Mouse (Mus musculus) spleen, postnatal 36 days (tissue): Measurements from ENCODE around the gene BC017158.
"Not testable (repeated sequence)": the region's sequence is repeated elsewhere in the genome, so short reads cannot be mapped to it uniquely, and the experiment has no call there.

ENCODE experiments used
- DNase-seq, 2 experiments: peaks; one replicate each; pipeline ENCODE4 v3.0.0; 2022; ENCODE audit warnings: low spot score in 2 of 2, mixed read lengths in 1 of 2

Gene BC017158

DNA sequence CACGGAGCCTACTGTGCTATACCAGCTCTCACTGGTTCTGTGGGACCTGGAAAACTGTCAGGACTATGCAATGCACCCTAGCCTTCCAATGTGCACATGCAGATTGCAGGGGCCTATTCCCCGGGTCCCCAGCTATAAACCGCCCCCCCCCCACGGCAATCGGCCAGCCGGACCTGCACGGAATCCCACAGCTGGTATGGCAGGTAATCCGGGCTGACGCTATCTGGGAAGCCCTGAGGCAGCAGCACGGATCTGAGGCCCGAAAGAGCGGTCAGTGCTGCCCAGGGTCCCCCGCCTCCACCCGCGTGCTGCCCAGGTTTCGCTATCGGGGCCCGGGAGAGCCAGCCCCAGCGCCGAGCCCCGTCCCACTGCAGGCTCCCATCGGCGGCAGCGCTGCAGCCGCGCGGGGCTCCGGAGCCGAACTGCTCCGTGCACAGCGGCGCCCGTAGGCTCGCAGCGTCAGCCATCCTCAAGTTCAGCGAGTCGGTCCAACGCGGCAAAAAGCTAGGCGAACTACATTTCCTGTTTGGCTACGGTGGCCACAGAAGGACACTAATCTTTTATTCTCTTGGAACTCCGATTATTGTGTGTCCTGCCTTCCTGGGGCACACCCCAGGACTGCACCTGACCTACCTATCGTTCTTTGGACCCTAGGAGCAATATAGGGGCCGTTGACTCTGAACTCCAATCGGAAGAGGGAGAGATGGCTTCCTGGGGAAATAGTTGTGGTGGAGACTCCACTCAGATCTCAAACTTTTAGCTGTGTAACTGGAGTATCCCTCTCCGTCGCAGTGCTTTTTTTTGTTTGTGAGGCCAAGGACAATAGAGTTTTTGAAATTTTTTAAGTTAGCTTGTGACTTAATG lies at the start of gene BC017158:
BC017158 (minus strand) TSS at position 554 of the 864 bp plus-strand sequence.
- peak; percentile 68 to 78 for DNase-seq

DNA sequence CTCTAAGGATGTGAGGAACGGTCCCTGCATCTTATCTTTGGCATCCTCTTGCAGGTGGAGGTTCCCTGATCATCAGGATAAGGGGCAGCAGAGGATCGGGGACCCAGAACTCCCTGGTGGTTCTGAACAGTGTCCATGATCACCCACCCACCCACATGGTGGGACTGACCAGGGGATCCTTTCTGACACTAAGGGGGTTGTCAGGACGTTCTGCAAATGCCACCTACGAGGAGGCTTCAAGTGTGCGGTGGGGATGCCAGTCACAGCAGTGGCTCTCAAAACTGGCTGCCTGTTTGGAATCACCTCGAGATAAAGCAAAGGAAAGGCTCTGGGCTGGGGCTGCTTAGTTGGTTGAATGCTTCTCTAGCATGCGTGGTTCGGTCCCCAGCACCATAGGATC lies 49.0 kb upstream of the BC017158 start:
- no peak for DNase-seq

DNA sequence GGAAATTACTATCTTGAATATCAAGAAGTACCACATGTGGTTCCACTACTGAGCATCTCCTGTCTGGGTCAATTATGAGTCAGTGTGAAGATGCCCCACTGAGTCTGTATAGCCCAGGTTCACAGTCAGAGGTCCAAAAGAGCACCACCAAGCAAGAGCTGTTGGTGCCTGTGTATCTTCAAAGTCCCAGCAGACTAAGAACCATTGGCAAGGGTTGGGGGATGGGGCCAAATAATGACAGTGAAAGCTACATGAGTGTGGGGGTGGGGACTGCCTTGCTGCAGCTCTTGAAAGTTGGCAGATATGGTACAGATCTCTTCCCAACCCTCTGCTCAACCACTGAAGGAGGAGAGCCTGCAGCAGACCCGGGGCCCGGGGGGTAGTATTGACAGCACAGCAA lies 48.6 kb upstream of the BC017158 start:
- no peak for DNase-seq

DNA sequence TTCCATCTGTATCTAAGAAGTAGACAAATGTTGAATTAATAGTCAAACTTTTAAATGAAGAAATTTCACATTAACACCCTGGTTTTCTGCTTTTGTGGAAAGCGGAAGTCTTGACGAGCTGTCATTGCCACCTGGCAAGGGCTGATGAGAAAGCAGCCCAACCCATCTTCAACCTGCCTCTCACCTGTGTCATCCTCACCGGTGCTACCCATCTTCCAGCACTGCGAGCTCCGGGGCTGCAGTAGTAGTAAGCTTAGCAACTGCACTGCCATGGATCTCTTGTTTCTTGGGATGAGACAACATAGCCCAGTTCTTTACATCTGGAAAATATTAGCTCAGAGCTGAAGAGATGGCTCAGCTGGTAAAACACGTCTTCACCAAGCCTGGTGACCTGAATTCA lies 47.7 kb upstream of the BC017158 start:
- no peak for DNase-seq

DNA sequence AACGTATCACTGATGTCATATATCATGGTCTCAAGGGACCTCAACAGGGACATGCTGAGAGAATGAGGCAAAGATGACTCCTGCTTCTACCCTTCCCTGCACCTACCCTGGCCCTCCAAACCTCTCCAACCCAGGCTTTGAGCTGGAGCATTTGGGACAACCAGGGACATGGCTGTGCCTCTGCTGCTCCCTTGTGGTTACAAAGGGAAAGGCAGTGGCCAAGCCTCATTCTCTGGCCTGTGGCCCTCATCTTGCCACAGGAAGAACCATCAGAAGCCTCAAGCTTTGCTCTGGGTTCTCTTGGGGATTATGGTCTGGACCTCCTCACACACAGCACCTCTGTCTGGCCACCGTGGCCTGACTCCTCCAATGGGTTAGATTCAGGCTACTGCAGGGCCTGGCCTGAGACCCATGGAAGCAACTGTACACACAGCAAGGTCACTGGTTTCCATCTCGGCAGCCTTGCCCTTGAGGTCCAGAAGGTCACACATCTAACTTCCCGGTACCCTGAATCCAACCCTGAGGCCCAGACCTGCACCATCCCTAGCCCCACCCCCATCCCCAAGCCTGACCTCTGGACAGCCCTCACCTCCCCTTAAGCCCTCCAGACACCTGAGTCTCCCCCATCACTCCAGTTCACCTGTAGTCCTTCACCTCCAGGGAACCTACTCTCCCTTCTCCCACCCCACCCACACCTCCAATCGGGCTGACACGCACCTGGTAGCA lies 47.1 kb upstream of the BC017158 start:
- peak; percentile 39 to 45 for DNase-seq

DNA sequence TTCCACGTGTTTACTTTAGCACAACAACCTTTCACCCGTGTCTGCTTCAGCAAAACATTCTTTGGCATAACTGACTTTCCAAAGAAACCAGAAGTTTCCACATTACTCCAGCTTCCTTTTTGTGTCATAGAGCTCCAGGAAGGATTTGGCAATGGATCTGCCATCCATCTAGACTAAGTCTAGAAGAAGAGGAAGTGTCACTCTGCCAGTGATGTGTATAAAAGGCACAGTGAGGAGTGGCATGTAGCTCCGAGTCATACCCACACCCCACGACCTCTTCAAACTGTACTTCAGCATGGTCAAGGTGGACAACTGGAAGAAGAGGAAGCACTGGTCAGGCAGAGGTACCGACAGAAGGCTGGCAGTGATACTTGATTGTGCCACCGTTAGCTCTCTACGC lies 46.5 kb upstream of the BC017158 start:
- no peak for DNase-seq

DNA sequence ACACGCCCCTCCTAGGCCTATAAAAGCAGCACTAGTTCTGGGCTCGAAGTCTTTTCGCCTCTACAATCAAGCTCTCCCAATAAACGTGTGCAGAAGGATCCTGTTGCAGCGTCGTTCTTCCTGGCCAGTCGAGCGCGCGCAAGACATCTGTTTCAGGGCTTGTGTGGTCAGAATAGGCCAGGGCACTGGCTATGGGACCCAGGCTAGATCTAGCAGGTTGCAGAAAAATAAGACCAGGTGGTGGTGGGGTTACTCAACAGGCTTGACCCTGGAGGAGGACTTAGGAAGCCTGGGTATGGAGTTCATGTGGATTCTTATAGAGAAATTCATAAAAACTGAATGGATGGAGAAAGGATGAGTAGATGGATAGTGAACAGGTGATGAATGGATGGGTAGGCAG lies 44.7 kb upstream of the BC017158 start:
- DNase-seq, result not testable (repeated sequence)

DNA sequence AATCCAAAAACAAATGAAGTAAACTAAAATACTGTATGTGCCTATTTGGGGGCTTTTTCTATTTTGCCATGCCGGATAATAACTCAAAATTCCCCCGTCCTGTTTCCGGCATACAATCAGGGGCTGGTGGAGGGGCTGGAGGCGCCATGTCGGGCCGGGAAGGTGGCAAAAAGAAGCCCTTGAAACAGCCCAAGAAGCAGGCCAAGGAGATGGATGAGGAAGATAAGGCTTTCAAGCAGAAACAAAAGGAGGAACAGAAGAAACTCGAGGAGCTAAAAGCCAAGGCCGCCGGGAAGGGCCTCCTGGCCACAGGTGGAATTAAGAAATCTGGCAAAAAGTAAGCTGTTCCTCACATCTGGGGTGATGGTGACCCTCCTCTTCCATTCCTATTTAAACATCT lies 42.4 kb upstream of the BC017158 start:
- not testable (repeated sequence) for DNase-seq

DNA sequence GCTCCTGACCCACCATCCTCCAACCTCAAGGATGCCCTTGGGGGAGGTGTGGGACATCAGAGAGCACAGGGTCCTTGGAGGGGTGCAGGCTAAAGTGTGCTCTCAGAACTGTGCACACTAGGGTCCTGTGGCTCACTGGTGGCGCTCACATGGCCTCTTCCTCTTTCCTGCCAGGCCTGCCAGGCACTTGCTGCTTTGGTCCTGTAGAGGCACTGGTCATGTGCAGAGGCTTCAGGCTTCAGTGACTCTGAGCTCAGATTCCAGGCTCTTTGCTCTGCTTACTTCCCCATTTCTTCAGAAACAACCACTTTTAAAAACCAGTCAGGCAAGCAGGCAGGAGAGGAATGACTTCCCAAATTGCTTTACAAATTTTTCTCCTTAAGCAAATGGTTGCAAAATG lies 34.9 kb upstream of the BC017158 start:
- peak; percentile 43 to 46 for DNase-seq

DNA sequence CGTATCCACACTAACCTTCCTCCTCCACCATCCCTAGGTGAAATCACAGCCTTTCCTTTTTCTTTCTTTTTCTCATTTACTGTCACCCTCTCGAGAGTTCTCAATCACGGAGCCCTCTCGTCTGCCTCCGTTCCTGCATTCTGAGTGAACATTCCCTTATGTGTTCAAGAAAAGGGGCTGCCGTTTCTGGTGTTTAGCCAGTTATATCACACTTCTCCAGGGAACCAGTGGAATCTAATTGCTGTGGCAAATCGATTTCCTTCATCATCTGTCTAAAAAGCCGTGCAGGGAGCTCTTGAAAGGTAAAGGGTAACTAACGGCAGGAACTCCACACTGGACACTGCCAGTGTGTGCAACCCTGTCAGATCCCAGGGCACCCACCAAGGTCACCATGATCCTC lies 33.0 kb upstream of the BC017158 start:
- no peak for DNase-seq

DNA sequence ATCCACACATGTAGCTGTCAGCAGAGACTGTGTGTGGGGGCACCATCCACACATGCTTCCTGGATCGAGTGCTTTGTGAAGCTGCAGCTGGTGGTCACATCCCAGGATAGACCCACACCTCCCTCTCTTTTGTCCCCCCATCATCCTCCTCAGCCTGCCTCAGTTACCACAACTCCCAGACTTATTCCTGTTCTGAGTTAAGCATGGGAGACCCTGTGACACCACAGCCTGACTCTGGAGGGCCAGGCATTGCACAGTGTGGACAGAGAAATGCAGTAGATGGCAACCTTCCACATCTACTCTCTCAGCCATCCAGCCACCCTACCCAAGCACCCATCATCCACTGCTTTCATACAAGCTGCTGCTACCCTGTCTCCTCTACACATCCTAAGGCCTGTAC lies 27.0 kb upstream of the BC017158 start:
- no peak for DNase-seq

DNA sequence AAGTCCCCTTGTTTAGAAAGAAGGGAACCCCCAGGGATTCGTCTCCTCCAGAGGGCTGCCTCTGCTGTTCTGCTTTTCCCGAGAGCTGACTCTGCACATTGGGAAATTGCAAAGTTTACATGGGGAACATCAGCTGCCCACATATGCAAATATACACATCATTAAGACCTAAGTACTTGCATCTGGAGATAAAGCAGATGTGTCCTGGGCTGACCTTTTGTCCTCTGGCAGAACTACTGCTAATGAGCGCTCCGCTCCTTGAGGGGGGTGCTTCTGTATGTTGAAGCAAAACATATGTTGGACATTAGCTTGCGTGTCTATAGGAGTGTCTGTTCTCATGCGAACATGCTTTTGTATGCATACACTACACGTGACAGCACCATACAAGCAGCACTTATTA lies 23.3 kb upstream of the BC017158 start:
- no peak for DNase-seq

DNA sequence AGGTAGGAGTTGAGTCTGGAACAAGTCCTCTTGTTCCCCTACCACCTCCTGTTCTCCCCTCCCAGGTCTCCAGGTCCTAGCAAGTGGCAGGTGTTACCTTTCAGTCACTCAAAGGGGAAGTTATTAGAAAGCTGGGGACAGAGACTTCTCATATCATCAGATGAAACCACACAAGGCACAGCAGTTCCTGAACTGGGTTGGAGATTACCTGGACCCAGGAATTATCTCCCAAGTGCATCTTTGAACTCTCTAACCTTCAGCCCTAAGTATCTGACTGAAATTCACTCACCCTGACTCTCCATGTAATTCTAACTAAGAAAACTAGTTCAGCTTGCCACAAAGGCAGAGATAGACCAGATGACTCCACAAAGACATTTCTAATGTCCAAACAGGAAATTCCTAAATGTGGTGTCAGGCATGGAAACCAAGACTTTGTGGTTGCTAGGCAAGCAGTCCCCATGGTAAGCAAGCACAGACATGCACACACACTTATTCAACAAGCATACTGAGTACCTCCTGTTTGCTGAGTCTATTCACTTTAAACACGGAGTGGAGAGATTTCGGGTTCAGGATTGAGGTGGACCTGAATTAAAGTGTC lies 22.3 kb upstream of the BC017158 start:
- no peak for DNase-seq

DNA sequence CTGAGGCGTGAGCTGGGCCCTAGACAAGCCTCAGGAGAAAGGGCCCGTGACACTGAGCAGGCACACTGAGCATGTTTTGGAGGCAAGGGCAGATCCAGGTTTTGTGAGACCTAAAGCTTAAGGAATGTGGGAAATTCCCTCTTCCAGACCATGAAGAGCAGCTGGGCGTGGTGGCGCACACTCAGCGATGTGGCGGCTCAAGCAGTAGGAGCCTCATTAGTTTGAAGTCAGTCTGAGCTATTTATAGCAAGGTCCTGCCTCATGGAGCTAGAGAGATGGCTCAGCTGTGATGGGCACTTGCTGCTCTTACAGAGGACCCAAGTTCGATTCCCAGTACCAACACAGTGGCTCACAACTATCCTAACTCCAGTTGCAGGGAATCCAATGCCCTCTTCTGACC lies 21.2 kb upstream of the BC017158 start:
- no peak for DNase-seq

DNA sequence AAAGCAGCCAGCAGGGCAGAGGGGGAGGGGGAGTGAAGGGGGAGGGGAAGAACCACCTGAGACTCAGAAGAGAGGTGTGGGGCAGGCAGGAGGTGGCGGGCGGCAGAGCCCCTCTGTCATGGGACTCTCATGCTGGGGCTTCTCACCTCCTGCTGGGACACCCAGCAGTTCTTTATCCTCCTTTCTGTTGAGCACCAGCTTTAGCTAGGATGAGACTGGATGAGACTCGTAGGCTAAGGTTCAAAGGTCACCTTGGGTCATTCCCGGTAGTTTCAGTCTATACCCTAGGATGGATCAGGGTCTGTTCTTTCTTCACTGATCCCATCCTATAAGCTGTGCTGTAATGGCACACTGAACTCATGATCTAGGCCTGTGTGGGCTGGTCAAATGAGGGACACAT lies 19.0 kb upstream of the BC017158 start:
- DNase-seq, result no peak

DNA sequence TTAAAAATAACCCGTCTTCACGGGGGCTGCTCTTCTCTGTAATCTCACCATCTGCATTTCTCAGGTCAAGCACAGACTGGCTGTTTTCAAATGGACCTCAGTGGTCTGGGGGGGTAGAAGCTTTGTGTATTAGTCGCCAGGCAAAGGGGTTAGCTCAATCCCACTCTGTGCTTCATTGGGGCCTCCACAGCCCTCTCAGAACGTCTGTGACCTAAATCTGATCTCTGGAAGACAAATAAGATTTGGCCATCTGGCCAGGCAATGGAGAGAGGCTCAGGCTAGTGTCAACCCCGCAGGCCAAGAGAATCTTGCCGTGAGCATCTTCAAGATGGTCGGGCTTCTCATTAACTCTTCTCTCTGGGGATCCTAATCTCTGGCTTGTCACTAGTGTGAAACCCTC lies 16.5 kb upstream of the BC017158 start:
- no peak for DNase-seq

DNA sequence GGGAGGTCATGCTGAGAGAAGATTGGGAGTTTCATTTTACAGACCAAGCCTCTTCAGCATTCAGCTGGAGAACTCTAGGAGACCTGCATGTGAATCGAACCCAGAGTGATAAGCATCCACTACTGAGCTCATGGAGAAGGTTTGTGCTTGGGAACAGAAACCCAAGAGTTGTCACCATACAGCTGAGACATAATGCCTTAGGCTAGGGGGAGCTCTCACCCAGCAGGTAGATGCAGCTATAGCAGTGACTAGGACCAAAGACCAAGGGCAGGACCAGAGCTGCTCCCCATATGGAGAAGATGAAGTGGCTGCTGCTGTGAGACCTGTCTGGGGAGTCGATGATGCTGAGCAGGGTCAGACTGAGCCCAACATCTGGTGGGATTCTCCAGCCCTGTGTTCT lies 15.6 kb upstream of the BC017158 start:
- no peak for DNase-seq

DNA sequence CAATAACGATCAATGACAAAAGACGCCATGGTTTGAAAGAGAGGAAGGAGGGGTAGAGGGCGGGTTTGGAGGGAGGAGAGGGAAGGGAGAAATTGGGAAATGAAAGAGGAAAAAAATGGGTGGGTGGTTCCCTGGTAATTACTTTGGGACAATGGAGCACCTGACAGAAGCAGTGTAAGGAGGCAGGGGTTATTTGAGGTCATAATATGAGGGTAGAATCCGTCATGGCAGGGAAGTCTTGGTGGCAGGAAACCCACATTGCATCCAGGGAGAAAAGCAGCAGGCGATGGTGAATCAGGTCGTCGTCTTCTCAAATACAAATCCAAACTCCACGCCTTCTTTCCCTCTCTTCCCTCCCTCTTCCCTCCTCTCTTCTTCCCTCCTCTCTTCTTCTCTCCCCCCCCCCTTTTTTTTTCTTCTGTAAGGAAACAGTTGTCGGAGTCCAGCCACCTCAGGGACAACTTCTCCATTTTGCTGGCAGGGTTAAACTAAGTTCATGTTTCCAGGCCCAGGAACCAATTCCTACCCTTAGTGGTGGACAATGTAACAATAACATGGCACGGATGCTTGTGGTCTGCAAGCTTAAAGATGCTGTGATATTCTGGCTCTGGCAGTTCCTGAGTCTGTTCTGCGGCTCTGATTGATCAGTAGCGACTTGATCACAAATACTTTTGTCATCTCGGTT lies 14.5 kb upstream of the BC017158 start:
- no peak for DNase-seq

DNA sequence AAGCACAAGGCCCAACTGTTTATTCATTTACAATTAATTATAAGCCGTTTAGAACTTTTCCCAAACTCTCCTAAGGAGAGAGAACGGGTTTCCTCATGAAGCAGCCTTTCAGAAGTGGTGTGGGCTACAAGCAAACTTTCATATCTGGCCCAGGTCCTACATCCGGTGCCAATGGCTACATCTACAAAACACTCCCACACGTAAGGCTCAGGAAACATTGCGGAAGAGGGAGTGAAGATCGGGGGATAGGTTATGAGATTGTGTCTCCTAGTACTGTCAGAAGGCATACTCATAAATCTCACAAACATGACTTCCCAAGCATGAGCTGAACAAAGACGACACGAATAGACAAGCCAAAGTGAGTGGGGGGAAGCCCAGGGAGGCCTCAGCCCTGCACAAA lies 13.8 kb upstream of the BC017158 start:
- DNase-seq, result no peak

DNA sequence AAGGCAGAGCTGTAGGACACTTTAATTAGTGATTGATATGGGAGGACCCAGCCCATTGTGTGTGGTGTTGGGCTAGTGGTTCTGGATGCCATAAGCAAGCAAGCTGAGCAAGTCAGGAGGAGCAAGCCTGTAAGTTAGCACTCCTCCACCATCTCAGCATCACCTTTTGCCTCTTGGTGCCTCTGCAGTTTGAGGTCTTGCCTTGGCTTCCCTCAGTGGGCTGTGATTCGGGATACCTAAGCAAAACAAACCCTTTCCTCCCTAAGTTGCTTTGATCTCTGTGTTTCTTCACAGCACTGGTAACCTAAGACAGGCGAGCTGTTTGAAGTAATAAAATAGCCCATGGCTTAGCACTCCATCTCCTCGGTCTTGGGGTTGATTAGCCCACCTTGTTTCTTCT lies 13.3 kb upstream of the BC017158 start:
- no peak for DNase-seq

DNA sequence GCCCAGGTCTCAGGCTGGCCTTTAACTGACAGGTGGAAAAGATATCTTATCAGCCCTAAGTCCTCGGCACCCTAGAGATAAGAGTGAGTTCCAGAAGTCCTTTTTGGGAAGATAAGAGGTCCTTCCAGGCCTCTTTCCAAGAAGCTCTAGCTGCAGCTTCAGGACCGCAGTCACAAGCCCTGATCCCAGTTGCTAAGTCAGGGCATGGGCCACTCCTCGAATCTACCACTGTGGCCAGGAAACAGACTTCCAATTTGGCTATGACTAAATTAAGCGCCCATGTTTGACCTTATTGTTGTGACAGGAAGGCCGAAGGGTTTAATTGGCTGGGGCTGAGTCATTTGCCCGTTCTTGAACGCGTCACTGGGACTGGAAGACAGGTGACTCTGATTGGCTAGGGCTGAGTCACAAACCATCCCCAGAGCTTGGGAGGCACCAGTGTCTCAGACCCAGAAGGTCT lies 12.3 kb upstream of the BC017158 start:
- no peak for DNase-seq

DNA sequence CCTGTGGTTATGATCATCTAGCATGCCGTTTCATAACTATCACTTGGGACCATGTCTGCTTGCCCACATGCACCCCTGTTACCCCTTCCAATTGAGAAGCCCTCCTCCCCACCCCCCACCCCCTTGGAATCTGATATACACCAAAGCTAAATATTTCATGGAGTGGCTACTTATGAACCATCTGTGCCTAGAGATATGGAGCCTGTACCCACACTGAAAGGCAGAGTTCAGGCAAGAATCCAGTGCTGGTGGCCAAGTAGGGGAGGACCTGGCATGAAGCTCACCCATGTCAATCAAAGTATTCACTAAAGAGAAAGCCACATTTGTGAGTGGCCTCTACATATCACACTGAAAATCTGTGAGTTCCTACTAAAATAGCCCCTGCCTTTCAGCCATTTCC lies 11.8 kb upstream of the BC017158 start:
- no peak for DNase-seq
